Mouse (Mus musculus) liver, adult 2 months (tissue): ENCODE measurements at regions not wholly inside any gene's neighbourhood (a gene's known extent, or its start where the extent isn't known, plus 50 kb on each side); places are given as distances from the start of the nearest gene placed in this dataset.

Experiments
- CTCF ChIP-seq: fragments of 200-500 bp; IDR thresholded peaks from 2 replicates; pipeline ENCODE4 v1.5.1; 2011; ENCODE audit warnings: low read depth, low read length, control low read depth
- POLR2A ChIP-seq: fragments of 200-500 bp; IDR thresholded peaks from 2 replicates; pipeline ENCODE4 v1.6.1; 2011; ENCODE audit warnings: low read length, control low read depth; ENCODE audit not compliant: insufficient read depth; ENCODE audit errors: extremely low read depth

DNA sequence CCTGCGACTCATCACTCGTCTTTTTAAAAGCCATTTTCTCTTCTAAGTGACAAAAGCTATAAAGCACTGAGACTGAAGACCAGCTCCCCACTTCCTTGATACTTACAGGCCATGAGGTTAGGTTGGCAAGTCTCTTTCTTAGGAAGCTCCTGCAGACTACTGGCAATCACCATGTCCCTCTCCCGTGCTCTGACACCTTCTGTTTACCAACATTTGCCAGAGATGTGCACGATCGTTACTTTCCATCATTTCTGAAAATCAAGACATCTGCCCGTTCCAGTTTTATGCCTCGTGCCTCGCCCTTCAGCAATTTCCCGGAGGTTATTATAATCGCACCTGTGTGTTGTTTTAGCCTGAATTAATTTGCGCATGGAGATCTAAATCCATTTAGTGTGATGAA lies 110.8 kb downstream of the Cdc42ep3 start:
- TF ChIP-seq CTCF (no peak), POLR2A (no peak)
